Mouse (Mus musculus) layer of hippocampus, postnatal 10 days (tissue): ENCODE results near the gene Erc2. TPM values are rescaled to one million over a fixed set of nuclear protein-coding genes. Genes with fewer than 3 reads are reported as not detected.

Experiments
- DNase-seq, 2 experiments: peaks; one replicate each; pipeline ENCODE4 v3.0.0; 2021; ENCODE audit warnings: low spot score in 2 of 2
- total RNA-seq, 2 experiments: library from RNA; stranded (reverse); gene quantifications; 2 replicates each; pipeline ENCODE4 v1.2.3; 2021

Erc2 gene
- total RNA-seq, 2 experiments from 2014 or later, result 236 to 251 TPM

GRCm38 (mm10) chr14:27775367-27775766 is 153.1 kb downstream of the Erc2 start:
- no peak for DNase-seq

- no peak for DNase-seq
These were observed 156.3 kb downstream of the Erc2 start for GRCm38 (mm10) chr14:27778503-27778902.

GRCm38 (mm10) chr14:27778982-27779701 is 156.9 kb downstream of the Erc2 start:
- DNase-seq, result no peak

GRCm38 (mm10) chr14:27781221-27781620 is 159.0 kb downstream of the Erc2 start:
- no peak for DNase-seq

- no peak for DNase-seq
These were observed 162.6 kb downstream of the Erc2 start for GRCm38 (mm10) chr14:27784826-27785225.

GRCm38 (mm10) chr14:27785562-27785961 is 163.3 kb downstream of the Erc2 start:
- DNase-seq, result no peak

- DNase-seq, result no peak
These were observed 167.1 kb downstream of the Erc2 start for GRCm38 (mm10) chr14:27789066-27789898.

GRCm38 (mm10) chr14:27798184-27798934 is 176.1 kb downstream of the Erc2 start:
- DNase-seq, result no peak

GRCm38 (mm10) chr14:27800766-27801165 is 178.5 kb downstream of the Erc2 start:
- DNase-seq, result peak; percentile 38 to 41

GRCm38 (mm10) chr14:27803961-27804360 is 181.7 kb downstream of the Erc2 start:
- DNase-seq, result no peak

GRCm38 (mm10) chr14:27805064-27805463 is 182.8 kb downstream of the Erc2 start:
- DNase-seq, result no peak

- DNase-seq, result peak; percentile 72 to 79
These were observed 185.9 kb downstream of the Erc2 start for GRCm38 (mm10) chr14:27808080-27808479.

- DNase-seq, result no peak
These were observed 186.4 kb downstream of the Erc2 start for GRCm38 (mm10) chr14:27808523-27809114.

GRCm38 (mm10) chr14:27810790-27811189 is 188.6 kb downstream of the Erc2 start:
- peak in 1 of 2 experiments; percentile 31 for DNase-seq

GRCm38 (mm10) chr14:27811649-27812048 is 189.4 kb downstream of the Erc2 start:
- no peak for DNase-seq

GRCm38 (mm10) chr14:27815739-27816138 is 193.5 kb downstream of the Erc2 start:
- no peak for DNase-seq

- DNase-seq, result no peak
These were observed 196.8 kb downstream of the Erc2 start for GRCm38 (mm10) chr14:27818986-27819385.

- peak in 1 of 2 experiments; percentile 54 for DNase-seq
These were observed 199.6 kb downstream of the Erc2 start for GRCm38 (mm10) chr14:27821801-27822200.

- DNase-seq, result no peak
These were observed 200.3 kb downstream of the Erc2 start for GRCm38 (mm10) chr14:27822566-27822965.

GRCm38 (mm10) chr14:27823048-27823447 is 200.8 kb downstream of the Erc2 start:
- no peak for DNase-seq

- no peak for DNase-seq
These were observed 201.7 kb downstream of the Erc2 start for GRCm38 (mm10) chr14:27823897-27824296.
